Mouse (Mus musculus) common myeloid progenitor, adult 5-6 weeks (primary cell): ENCODE results near the gene Zfyve27. TPM values are rescaled to one million over a fixed set of nuclear protein-coding genes. Genes with fewer than 3 reads are reported as not detected.

Experiments
- ATAC-seq: replicated peaks from 2 replicates; pipeline ENCODE4 v1.8.0; 2016; ENCODE audit warnings: low read depth, mild to moderate bottlenecking, moderate TSS enrichment, inconsistent platforms; ENCODE audit not compliant: poor library complexity, severe bottlenecking
- total RNA-seq: library from RNA; stranded (forward); fragments of 200-1000, 187-1606 nt; gene quantifications from 2 replicates; pipeline ENCODE4 v1.2.3, GENCODE M21; 2017

Zfyve27 gene
- total RNA-seq: 15.5 and 17.5 TPM in 2 replicates

GRCm38 (mm10) chr19:42163764-42164163 lies at the start of gene Zfyve27:
Zfyve27 (plus strand) TSS chr19:42163951.
- ATAC-seq: no peak

DNA sequence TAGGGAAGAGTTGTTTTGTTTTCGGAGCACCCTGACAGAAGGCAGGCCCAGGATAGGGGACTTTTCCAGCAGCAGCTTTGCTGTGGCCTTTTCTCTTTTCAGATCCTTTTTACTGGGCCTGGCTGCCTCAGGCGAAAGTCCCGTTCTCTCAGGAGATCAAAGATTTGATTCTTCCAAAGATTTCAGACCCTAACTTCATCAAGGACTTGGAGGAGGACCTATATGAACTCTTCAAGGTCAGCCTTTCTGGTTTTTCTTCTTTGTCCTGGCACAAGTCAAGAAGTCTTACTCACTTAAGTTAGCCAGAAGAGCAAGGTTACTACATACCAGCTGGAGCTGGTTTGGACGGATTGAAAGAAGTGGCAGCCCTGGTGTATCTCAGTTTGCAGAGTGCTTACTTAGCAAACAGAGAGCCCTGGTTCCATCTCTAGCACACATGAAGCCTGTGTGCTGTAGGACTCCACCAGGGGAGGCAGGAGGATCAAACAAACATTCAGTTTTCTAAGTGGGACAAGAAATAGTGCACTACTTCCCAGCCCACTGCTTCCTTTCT lies 47.9 kb upstream of the Zfyve27 start:
- ATAC-seq: no peak

DNA sequence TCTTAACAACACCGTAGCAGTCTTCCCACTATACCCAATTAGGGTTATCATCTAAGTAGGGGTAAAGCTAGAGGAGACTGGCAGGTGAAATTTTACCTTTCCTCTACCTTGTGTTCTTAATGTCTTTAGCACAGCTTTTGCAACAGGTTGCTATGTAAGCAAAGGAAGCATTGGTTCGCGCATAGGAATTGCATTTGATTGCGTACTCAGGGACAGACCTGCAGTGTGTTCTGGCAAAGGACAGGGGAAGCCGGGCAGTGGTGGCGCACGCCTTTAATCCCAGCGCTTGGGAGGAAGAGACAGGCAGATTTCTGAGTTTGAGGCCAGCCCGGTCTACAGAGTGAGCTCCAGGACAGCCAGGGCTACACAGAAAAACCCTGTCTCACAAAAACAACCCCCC lies 45.6 kb upstream of the Zfyve27 start:
- ATAC-seq: no peak

DNA sequence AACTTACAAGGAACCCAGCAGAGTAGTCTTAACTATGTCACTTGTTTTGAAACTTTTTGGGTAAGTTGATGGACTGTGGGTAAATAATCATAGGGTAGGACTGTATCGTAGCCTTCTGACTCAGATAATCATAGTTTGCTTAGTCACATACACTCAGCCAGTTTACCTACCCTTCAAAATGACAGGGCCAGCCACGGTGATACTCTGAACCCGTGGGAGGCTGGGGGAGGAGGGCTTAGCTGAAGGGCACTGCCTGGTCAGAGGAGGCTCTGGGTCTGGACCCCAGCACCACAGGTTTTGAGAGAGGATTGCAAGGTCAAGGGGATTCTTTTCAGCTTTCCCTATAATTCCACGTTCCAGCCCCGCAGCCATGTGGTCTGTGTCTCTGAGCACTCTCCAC lies 45.2 kb upstream of the Zfyve27 start:
- no peak for ATAC-seq

GRCm38 (mm10) chr19:42120451-42120850 lies 43.3 kb upstream of the Zfyve27 start:
- ATAC-seq: no peak

DNA sequence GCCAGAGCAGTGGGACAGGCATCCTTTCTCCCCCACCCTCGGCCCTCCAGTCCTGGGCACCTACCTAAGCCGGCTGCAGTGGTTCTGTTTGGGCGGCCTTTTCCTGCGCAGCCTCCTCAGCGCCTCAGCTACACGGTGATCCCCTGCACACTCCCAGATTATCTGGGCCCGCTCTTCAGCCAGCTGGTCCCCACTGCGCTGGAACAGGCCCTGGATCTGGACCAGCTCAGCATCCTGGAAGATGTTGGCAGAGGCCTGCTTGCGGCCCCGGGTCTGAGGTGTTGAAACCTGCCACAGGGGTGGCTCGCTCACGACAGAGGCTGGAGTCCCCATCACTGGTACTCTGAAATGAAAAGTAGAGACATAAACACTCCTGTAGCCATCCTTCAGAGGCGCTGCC lies 39.1 kb upstream of the Zfyve27 start:
- no peak for ATAC-seq

DNA sequence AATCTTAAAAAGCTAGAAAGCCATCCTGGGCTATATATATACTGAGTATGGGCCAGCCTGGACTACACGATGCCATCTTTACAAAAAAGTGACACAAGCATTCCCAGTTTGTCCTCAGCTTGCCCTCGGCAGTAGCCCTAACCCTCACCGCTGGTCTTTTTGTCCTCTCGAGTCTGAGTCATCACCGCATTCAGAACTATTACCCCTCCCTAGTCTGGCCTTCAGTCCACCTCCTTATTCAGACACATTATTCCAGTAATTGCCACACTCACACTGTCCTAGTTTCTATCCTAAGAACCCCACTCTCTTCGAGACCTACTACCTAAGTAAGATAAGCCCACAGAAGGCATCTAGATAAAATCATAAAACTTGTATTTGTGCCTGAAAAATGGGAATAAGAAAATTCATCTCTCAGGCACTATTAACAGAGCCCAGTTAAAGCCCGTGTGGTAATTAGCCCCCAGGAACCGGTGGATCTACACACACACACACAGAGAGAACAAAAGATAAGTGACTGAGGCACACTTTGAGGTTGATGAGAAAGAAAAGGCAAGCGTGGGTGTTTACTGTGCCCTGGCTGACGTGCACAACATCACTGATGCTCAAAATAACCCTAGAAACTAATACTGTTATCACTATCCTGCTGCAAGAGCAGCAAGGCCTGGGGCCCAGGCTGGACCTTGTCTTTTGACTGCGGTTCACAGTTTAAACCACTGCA lies 38.1 kb upstream of the Zfyve27 start:
- ATAC-seq: no peak

GRCm38 (mm10) chr19:42126219-42126605 lies 37.5 kb upstream of the Zfyve27 start:
- ATAC-seq: no peak

DNA sequence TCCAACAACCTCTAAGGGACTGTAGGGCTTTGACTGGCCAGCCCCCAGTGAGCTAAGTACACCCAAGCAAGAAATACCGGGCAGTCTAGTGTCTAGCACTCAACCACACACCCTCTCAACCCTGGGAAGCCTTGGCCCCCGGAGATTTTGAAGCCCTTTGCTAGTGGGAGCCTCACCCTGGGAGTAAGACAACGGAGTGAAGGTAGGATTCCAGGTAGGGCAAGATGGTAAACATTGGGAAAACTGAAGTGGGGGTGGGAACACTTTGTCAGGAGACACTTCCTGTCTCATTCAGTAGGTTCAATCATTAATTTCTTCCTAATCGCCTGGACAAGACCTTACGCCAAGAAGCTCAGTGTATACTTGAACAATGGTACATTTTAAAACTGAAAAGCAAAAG lies 36.7 kb upstream of the Zfyve27 start:
- ATAC-seq: no peak

DNA sequence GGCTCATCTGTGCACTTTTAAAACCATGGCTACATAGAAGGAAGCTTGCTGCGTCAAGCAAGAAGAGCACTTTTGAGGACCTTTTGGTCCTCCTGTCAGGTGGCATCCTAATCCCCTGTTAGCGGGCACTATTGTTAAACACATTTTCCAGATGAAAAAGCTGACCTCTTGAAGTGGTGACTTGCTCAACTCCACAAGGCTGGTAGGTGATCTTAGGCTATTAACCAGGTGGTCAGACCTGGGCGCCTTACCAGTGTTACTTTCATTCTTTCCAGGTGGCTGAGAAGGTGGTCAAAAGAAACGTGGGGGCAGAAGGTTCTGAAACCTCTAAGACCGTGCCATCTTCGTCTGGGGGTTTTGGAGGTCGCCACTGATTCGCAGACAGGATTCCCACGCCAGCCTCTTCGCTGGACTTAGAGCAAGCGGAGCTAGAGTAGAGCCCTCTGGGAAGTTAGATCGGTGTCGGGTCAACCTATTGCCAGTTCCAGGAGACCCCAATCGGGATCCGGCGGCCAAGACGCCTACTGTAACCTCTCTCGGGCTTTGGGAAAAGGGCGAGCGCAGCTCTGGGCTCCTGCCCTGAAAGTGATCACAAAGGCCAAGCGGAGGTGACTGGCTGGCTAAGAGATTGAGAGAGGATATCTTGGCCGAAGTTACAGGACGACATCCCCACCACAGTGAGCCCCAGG lies 35.6 kb upstream of the Zfyve27 start:
- ATAC-seq: no peak

DNA sequence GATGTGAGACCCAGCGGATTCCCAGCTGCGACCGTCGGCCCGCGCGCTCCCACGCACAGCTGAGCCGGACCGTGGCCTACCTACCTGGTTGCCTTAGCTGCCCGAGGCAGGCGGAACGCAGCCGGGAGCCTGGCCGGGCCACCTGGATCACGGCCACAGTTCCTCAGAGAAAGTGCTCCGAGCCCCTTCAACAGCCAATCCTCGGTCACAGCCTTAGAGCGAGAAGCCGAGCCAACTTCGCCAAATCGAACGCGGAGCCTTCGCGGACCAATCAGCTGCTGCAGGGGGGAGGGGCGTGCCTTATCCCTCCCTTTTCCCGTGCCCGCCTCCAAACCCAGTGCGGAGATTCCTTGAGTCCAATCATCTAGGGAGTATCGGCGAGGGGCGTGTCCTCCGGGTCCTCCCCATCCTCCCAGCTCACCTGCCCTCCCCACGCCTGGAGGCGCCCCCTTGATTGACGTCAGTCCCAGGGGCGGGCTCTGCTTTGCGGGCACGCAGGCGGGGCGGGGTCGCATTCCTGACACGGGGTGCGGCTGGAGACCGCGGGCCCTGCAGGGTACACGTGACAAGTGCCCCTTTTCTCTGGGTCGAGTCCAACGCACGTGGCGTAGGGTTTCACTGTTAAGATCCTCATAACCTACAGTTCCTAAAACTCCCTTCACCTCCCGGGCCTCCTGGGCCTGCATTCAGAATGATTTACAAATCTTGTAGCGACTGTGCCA lies 34.8 kb upstream of the Zfyve27 start, which contains the start of gene Avpi1:
TSS of gene Avpi1 (minus strand) at position 273 of the 722 bp plus-strand sequence.
- ATAC-seq: peak; percentile 90

GRCm38 (mm10) chr19:42129509-42130293 lies 34.0 kb upstream of the Zfyve27 start:
- peak; percentile 29 for ATAC-seq

DNA sequence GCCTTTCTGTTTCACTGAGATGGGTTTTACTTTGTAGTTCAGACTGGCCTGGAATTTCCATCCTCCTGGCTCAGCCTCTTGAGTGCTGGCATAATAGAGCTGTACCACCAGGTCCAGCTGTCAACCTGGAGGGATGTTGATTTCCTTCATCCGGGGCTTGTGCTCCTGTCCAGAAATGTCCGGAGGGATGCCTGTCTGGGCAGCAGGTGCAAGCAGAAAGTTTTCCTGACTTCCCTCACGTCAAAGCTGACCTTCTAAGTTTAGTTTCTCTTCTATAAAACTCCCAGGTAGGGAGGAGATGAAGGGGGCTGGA lies 33.5 kb upstream of the Zfyve27 start:
- ATAC-seq: no peak

GRCm38 (mm10) chr19:42131101-42131500 lies 32.6 kb upstream of the Zfyve27 start:
- ATAC-seq: no peak

- no peak for ATAC-seq
Measured at GRCm38 (mm10) chr19:42135070-42135469, 28.7 kb upstream of the Zfyve27 start.

DNA sequence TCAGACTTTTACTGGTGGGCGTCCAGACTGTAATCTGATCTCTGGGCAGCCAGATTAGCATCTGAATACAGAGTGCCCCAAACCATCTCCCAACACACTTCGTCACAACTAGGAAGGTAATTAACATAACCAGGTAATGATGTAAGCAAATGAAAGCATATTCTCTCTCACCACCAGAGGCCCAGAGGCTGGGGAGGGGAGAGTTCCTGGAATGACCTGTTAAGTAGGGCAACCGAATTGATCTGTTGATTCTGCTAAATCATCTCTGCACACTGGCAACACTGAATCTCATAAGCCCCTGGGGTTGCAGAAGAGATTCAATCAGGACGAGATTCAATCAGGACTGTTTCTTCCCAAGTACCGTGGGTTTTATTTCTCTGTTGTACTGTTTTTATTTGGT lies 27.6 kb upstream of the Zfyve27 start:
- ATAC-seq: no peak

DNA sequence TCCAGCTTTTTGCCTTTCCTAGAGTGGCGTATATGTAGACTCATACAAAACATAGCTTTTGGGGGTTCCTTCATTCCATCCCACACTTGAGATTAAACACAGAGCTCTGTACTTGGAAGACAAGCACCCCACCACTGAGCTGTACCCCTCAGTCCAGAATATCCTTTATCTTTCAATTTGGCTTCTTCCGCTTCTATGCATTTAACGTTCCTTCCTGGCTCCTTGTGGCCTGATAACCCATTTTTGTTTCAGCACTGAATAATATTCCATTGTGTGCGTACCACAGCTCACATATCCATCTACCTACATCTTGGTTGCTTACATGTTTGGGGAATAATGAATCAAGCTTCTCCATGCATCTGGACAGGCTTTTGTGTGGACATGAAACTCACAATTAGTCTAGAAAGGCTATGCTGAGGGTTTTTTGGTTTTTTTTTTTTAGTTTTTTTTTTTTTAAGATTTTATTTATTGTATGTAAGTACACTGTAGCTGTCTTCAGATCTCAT lies 26.5 kb upstream of the Zfyve27 start:
- ATAC-seq: no peak

GRCm38 (mm10) chr19:42138517-42139285 lies 25.1 kb upstream of the Zfyve27 start:
- ATAC-seq: no peak
